Mouse (Mus musculus) spleen, adult 12 weeks (tissue): ENCODE measurements around the gene Olfr131.
"Not testable (repeated sequence)": the region's sequence is repeated elsewhere in the genome, so short reads cannot be mapped to it uniquely, and the experiment has no call there.

ENCODE experiments used
- DNase-seq: peaks from one replicate; pipeline ENCODE4 v3.0.0; 2022; ENCODE audit warnings: low spot score

The Olfr131 gene

GRCm38 (mm10) chr17:38088593-38088992 lies at the start of gene Olfr131:
TSS of gene Olfr131 (minus strand) at chr17:38088693.
- DNase-seq = no peak

DNA sequence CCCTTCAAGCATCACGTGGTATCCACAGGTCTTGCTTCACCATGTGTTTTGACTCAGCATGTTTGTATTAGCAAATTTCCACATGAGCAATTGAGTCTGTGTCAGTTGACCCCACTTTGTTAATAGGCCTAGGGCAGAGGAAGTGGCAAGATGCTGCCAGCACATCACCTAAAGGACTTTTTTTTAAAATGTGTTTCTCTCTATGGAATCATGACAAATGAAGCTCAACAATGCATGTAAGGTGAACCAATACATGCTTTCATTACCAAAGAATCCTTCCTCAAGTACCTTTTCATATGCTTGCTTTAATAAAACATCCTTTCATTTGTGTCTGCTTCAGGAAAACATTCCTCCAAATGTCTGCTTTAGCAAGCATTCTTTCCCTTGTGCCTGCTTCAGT lies 45.9 kb upstream of the Olfr131 start, which contains the start of gene Olfr132:
Gene Olfr132, minus strand, starts transcription at position 101 of the 400 bp plus-strand sequence.
- no peak for DNase-seq

DNA sequence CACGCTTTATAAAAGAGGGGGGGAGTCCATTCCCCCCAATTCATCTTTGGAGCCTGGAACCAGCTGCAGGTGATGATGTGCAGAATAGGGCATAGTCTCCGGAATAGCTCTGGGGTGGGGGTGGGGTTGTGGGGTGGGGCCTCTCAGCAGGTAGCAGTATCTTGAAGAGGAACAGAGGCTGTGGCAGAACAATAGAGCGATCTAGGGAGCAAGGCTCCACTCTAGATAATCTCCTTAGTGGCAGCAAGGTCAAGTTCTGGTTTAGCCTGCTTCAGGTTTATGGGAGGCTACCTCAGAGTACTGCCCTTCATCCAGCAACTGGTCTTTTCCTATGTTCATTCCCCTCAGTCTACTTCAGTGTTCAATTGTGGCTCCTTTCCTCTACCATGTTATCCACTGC lies 36.9 kb upstream of the Olfr131 start:
- DNase-seq = not testable (repeated sequence)

DNA sequence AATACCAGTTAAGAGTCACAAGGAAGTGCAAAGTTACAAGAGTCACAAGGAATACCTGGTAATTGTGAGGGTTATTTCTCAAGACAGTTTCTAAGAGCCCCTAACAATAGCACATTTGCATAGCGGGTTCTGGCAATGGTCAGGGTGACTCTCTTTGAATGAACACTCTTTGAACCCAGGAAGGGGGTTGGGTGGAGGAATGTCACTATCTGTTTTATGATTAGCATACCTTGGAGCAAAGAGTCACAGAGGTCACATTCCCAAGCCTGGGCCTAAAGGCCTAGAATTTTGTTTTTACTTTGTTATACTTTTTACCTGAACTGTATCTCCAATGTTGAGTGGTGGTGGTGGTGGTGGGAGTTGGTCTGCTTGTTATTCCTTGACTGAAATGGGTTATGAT lies 35.7 kb upstream of the Olfr131 start:
- not testable (repeated sequence) for DNase-seq

DNA sequence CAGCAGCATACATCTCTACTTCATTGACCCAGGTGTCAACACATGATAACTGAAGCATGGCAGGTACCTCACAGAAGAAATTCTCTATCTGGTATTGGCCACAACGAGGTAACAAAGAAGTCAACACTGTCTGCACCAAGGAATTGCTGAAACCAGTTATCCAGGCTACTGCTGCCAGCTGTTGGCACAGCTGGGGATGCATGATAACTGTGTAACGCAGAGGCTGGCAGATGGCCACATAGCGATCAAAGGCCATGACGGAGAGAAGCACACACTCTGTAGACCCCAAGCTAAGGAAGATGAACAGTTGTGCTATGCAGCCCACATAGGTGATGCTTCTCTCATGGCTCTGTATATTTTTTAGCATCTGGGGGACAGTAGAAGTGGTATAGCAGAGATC lies 6.1 kb downstream of the Olfr131 start:
- DNase-seq = no peak

- no peak for DNase-seq
These were observed 24.9 kb downstream of the Olfr131 start, which contains the start of gene Olfr130 for GRCm38 (mm10) chr17:38063621-38064020. TSS of gene Olfr130 (plus strand) at chr17:38063921.

DNA sequence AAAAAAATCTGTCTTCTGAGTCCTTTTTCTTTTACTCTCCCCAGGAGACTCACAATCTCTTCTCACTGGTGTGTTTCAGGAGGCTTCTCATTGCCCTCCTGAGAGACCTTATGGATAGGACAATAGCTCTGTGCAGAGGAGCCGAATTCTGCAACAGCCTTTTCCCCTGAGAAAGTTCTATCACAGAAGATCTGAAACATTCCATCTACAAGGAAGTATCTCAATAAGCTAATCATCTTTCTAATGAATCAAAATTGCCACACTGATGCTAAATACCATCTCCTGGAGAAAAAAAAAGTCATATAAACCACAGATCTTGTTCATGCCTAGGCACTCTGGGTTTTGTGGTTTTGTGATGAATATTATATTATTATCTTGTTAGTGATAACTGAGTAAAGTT lies 28.5 kb downstream of the Olfr131 start, which contains the start of gene Olfr129:
Gene Olfr129, minus strand, starts transcription at position 101 of the 400 bp plus-strand sequence.
- DNase-seq = no peak
